Mouse (Mus musculus) c-Kit-negative CD71-positive TER-119-positive erythroid progenitor cells, embryonic 14.5 days (primary cell): ENCODE measurements at regions not wholly inside any gene's neighbourhood (a gene's known extent, or its start where the extent isn't known, plus 50 kb on each side); places are given as distances from the start of the nearest gene placed in this dataset.

Experiments
- DNase-seq: peaks from one replicate; pipeline ENCODE4 v3.0.0-alpha.2; 2013; ENCODE audit warnings: low read depth, low spot score

DNA sequence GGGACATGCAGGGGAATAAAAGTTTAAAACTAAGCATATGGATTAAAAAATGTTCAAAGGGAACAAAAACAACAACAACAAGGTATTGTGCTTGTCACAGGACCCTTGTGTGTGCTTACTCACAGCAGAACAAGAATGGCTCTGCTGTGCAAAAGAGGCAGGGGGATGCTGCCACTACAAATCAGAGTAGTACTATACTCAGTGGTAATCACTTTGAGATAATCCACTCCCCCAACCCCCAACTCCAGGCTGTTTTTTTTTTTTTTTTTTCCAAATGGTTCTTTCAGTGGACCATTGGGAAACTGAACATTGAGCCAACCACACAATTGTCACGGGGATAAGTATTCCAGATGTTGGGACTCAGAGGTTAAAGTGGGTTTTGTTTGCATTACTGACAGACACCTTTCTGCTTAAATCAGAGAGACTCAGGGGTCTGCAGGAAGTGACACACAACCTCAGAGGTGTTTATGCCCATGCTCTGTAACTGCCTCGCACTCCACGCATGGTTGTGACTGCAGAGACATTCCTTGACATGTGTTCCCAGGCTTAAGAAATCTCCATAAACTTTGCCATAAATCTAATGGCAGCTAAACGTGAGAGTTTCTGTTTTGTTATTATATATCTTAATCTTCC, 461.7 kb upstream of the Cited2 start:
- no peak for DNase-seq

DNA sequence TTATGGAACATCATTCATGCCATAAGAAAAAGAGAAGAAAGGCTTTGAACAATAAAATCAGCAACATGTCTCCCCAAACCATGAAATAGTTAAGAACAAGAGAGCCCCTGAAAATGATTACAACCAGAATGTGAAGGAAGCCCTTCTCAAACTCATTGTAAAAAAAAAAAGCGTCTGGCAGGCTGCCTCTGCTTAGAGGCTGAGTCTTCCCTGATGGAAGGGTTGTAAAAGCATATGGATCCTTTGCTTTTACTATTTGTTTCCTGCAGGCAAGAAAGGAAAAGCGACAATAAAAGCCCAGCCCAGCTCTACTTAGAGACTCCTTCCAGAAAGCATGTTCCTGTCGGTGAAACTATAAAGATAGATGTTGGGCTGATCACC, 461.2 kb upstream of the Cited2 start:
- no peak for DNase-seq

DNA sequence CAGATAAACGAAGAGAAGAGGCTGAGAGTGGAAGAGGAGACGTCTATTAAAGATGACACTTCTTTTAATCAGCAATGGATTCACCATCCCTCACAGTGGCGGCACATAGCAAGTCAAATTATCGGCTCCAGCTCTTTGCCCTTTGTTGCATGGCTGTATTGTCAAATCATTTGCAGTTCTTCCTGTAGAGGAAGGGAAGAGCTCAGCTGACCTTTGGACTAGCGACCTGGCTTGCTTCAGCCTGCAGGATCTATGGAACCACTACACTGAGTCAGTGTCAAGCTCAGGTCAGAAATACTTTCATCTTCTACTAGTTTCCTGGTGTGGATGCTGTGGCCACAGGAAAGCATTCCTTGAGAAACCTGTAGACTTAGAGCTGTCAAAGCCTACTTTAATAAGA, 450.4 kb upstream of the Cited2 start:
- DNase-seq: no peak

DNA sequence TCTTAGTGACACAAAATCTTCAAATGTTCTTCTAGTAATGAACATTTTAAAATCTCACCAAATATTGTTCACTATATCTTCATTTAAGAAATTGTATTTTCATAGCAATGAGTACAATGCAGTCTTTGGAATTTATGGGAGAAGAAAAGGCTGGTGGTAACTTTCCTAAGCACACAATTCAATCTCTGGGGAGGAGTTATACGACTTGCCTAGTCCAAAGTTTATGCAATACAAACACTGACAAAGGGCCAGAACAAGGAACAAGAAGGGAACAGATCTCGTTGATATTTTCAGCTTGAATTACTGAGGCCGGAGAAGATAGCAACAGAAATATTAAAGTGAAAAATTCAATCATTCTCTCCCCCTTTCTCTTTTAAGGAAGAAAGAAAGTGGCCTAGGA, 449.2 kb upstream of the Cited2 start:
- DNase-seq: no peak

DNA sequence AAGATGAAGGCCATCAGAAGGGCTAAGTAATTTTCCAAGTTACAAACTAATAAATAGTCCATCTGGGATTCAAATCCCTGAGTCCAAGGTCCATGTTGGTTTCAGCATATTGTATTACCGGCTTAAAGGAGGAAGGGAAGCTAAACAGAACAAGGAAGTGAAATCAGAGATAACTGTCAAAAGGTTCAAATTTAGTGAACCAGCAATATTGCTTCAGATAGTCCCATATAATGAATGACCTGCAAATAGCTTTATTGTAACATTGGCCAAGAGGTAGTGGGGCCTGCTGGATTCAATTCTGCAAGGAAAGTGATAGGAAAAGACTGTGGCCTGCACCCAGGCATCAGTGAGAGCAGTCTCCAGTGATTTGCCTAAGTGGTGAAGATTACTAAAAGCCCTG, 447.8 kb upstream of the Cited2 start:
- no peak for DNase-seq

DNA sequence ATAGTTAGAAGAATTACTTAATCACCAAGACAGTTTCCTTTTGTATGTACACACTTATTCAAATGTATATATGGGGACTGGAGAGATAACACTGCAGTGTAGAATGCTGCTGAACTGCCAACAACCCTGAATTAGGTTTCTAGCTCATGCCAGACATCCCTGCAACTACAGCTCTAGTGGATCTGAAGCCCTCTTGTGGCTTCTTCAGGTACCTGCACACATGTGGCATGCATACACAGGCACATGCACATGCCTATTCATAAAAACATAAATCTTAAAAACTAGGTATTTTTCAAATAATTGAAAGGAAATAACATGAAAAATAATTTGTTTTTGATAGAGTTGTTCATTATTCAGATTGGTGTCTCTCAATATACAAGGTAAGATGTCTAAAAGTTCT, 445.1 kb upstream of the Cited2 start:
- DNase-seq: no peak

DNA sequence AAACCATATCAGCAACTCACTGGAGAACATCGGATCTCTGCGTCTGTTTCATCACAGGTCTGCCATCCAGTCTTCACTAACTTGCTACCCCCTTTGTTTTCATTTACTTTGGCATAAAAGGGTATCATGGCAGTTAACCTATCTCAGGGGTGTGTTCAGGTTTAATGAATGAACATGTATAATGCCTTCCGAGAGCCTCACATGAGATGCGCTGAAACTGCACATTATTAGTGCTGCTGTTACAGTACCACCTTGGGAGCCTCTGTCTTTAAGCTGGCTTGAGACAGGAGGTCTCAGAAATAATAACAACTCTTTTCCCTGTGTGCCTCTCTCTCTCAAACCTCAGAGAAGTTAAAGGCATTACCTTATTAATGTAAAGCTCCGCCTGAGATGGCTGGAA, 438.2 kb upstream of the Cited2 start:
- DNase-seq: no peak

DNA sequence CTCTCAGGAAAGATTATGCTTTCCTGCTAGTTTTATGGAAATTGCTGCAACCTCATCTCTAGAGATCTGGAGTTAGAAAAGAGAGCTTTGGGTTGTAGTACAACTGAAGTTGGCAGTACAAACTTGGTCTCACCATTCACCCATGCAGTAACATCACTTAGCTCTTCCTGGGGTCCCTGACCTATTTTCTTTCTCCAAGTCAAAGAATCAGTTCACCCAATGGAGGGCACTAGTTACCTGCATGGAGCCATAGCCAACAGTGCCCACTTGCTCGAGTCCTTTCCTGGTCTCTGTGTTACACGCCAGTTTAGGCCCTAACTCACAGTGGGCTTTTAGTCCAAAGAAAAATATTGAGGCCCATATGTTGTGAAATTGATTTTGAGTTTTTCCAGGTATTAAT, 435.9 kb upstream of the Cited2 start:
- DNase-seq: no peak

DNA sequence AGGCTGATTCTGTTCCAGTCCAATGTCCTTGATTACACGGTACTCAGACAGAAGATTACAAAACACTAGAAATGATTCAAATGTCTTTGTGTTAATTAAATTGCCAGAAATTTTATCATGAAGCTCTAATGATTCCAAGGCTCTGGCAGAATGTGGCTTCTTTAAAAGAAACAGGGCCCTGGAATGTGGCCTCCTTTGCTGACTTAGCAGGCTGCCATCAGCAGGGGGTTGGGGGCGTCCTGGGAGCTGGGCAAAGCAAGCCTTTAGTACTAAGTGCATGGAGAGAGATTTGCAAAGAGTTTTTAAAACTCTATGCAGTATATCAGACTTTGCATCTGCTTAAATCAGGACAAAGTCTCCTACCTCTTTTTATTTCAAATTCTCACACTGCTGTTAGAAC, 434.8 kb upstream of the Cited2 start:
- no peak for DNase-seq

DNA sequence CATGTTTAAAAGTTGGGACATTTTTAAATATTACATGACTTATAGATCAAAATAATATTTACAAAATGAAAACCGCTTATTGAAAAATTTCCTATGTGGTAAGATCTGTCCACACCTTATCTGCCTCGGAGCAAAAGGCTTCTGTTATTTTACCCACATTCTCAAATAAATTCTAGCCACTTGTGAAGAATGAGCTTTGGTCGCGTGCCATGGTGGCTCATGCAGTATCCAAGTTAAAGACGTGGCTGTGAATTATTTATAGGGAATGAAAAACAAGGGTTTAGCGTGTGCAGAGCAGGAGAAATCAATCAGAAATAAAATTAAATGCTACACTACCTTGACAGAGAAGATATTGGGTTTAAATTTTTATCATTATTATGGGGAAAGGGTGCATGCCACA, 430.7 kb upstream of the Cited2 start:
- no peak for DNase-seq

DNA sequence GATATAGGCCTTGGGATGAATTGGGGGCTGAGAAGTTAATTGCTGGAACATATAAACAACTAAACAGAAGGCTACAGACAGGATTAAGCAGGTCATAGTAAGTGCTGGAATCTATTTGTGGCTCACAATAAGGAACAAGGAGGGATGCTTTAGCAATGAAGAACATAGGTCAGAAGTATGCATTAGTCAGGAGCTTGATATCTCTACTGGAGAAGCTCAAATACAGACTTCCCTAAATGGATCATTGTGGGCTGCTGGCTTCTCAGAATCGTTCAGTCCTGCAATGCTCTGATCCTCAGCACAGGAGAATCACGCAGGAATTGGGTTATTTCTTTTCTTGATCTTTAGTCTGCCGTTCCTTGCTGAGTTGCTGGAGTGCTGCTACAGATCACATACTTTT, 428.6 kb upstream of the Cited2 start:
- no peak for DNase-seq

DNA sequence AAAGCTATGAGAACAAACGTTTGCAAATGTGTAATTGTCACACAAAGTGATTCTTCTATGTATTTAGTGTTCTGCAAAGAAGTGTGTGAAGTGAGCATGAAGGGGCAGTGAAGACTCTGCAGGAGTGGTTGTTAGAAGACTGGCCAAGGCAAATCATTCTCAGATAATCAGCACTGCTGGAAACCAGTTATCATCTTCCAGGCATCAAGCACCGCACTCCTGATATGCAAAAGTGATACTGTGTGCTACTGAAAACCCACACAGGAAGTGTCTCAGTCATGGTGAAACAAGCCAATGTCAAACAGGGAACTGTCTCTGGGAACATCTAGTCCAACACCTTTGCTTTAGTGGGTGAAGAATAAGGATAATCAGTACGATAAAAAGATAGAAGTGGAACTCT, 427.9 kb upstream of the Cited2 start:
- no peak for DNase-seq

DNA sequence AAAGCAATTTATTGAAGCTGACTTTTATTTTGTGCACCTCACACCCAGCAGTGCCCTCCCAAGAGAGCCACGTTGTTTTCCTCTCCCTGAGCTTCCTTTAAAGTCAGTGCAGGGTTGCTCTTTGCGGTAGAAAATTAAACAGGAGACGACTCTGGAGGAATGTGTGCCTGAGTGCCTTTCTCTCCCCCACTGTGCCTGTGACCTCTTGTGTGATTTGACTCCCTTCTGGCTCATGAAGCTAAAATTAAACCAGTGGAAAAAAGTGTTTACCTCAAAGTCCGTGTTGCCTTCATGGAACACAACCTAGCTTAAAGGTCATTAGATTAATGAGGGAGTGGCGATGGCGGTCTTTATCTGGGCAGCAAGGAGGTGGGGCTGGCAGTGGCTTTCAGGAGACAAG, 423.4 kb upstream of the Cited2 start:
- no peak for DNase-seq

DNA sequence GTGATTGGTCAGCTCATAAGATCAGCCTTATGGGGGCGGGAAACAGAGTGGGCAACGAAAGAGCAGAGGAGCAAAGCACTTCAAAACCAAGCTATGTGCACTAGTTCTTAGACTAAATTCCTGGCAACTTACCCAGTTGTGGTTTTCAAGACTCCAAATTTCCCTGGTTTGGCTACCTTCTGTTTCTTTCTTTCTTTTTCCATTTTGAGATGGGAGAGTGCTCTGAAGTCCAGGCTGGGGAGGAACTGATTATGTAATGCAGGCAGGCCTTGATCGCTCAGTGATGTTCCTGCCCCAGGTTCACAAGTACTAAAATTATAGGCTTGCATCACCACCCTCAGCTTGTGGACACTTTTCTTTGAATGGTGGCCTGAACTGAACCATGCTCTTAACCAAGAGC, 396.3 kb upstream of the Cited2 start:
- no peak for DNase-seq

DNA sequence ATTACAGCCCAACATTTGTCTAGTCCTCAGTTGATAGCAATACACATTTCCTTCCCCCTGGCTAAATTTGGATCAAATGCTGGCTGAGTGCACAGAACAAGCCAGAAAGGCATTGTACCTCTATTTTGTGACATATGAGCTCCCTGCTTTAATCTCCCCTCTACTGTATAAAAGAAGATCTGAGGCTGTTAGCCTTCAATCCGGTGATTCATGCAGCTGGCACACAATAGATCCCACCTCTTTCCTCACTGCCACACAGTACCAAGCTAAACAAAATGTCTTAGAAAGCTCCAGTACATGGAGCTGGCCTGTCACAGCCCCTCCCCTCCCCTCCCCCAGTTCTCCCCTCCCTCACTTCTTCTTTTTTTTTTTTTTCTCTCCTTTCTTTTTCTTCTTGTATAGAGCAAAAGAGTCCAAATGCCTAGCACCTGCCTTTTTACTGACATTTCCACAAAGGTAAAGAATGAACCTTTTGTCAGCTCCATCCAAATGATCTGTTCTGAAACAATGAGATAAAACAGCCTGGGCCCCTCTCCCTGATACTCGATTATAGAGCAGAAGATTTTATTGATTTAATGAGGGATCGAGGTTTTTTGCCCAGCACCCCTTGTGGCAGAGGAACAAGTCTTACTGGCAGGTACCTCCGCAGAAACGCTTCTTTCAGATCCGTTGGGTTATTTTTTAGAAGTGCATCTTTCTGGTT, 392.0 kb upstream of the Cited2 start:
- DNase-seq: no peak

DNA sequence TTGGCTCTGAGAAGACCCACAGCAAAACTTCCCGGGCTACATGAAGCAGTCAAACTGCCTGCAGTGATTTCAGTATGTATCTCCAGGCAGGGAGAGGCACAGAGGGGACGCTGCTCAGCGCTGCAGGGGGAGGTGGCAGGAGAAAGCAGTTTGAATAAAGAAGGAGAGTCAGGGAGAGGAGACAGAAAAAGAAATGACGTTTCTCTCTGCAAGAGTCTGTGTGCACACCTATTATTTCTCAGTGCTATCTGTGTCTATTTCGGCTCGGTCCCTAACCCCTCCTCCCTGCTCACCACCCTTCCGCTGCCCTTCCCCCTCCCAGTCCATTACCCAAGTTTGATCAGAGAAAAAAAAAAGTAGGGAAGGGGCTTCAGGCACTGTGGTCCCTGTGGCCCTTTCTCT, 391.4 kb upstream of the Cited2 start:
- DNase-seq: no peak

DNA sequence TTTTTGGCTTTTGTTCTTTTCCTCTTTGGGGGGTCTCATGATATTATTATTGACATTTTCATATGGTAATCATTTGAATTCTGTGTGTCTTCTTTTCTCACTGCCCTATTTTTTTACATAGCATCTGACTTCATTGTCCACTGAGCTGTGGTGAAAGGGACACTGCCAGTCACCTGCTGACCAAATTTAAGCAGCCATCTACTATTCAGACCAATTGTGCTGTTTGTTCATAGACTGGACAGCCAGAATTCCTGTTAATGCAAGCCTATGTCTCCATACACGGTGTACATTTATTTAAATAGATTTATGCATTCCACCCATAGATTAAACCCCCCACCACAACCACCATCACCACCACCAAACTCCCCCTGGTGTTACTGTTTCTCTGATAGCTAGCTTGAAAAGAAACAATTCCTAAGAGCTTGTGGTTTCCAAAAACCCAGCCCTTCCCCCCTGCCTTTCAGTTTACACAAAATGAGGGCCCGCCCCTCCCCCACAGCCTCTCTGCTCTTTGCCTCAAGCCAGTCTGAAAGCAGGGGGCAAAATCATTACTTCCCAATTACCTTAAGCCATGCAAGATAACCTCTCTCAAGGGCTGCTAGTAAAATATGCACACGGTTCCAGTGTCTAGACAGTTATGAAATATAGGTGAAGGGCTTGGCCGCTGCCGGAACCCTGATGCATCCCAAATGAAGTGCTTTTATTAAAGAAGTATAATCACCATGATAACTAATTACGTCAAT, 390.8 kb upstream of the Cited2 start:
- no peak for DNase-seq

DNA sequence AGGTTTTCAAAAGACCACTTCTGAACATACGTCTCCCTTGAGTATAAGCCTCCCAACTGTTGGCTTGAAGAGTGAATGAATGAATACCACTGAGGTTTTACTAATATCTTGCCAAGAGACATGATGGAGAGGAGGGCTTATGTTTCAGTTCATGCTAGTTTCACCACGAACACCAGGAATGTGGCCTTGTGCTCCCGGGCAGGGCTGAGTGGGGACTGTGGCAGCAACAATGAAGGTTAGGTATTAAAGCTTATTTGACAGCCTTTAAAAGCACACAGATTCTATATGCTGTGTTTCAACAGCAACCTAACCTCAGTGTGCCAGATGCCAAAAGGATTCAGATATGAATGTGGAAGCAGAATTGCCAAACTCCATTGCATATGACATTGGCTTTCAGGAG, 390.0 kb upstream of the Cited2 start:
- no peak for DNase-seq

DNA sequence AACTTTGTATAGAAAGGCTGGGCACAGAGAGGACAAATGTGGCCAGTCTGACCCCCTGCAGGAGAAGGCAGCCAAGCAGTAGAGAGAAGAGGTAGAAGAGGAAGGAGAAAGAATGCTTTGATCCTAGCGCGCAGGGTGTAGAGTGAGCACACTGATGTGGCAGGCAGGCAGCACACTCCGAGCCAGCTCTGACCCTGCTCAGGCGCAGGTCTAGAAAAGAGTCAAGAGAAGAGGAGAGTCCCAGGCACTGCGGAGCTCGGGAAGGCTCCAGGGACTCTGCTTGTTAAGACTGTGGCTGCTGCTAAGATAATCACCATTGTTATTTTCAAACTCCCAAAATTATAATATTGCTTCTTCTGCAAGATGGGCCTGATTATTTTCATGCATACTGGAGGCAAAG, 389.3 kb upstream of the Cited2 start:
- no peak for DNase-seq

DNA sequence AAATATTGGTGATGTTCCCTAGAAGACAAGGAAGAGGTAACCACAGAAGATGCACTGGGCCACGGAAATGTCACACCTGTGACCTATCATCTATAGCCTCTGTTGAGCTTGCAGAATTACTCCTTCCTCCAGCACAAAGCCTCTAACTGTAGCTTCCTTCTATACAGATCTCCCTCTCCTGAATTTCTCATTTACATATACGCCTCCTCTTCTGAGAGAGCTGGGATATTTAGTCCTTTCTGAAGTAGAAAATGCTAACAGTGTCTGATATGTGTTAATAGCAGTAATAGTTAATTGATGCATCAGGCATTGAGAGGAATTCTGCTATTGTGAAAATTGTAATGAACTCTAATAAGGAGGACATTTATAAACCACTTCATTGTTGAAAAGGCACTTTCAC, 385.8 kb upstream of the Cited2 start:
- DNase-seq: no peak

DNA sequence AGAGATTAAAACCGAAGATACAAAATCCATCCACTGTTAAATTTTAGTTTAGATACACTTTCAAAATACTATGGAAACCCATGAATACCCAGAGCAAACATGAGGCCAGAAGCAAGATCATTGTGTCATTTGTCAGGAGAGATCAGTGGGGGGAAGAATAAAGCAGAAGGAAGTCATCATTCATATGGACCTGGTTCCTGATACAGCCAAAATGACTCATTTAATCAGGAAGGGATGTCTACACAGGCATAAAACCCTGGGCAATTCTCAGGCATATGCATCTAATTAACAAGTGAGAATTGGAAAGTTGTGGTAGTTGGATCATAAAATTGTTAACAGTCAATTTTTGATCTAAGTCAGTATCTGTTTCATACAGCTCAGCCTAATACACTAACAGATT, 379.2 kb upstream of the Cited2 start:
- no peak for DNase-seq

DNA sequence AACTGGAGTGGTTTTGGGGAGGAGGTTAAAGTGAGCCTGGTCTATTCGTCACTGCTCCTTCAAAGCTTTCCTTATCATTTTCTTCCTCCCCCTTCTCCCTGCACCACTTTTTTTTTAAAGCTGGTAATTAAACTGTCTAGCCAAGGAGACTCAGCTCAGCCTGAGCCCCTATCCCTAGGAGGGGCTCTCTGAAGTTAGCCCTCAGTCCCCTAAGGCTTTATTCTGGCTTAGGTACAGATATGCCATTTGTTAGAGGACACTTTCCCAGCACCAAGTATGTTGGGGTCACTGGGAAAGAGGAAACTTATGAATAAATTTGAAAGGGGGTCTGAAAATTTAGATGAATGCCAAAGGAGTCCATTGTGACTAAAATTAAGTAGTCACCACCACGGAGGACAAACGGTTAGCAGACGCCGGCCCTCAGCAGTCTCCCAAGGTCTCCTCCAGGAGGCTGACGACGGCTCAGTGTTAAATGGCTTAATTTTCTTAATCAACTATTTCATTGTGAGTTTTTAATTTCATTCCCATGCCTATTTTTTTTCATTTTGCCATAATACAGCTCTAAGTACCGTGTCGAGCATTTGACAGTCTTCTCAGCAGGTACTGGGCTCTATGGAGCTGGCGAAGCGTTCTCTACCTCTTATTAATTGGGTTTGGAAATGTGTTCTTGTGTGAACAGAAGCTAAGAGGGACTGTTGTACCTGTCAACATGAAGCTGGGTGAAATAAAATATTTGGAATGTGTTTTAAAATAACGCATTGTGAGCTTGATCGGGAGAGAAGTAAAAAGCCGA, 370.6 kb upstream of the Cited2 start:
- no peak for DNase-seq
